Mouse (Mus musculus) heart, adult 2 months (tissue): ENCODE measurements around the gene Intu. TPM values are rescaled to one million over a fixed set of nuclear protein-coding genes. Genes with fewer than 3 reads are reported as not detected.

Experiments used
- DNase-seq, 2 experiments: peaks; one replicate each; pipeline ENCODE4 v3.0.0; 2021
- H3K27ac ChIP-seq: fragments of 200-600 bp; 2 replicates; pipeline ENCODE4 v1.8.1; 2022
- H3K27me3 ChIP-seq: fragments of 200-500 bp; 2 replicates; pipeline ENCODE4 v1.6.1; 2012; ENCODE audit warnings: mild to moderate bottlenecking, low read length, inconsistent platforms, mixed read lengths; ENCODE audit not compliant: control insufficient read depth, insufficient read depth
- H3K36me3 ChIP-seq: fragments of 200-500 bp; 2 replicates; pipeline ENCODE4 v1.6.1; 2012; ENCODE audit warnings: low read length, inconsistent platforms; ENCODE audit not compliant: control insufficient read depth, insufficient read depth
- H3K4me1 ChIP-seq: fragments of 200-500 bp; 2 replicates; pipeline ENCODE4 v1.6.1; 2011; ENCODE audit warnings: low read length; ENCODE audit not compliant: control insufficient read depth, insufficient read depth
- H3K4me3 ChIP-seq: fragments of 200-600 bp; 2 replicates; pipeline ENCODE4 v1.8.1; 2022
- H3K79me2 ChIP-seq: fragments of 200-500 bp; replicated peaks from 2 replicates; pipeline ENCODE4 v1.6.1; 2012; ENCODE audit warnings: mild to moderate bottlenecking, inconsistent platforms, low read length, moderate library complexity, mixed read lengths; ENCODE audit not compliant: control insufficient read depth, insufficient read depth
- H3K9ac ChIP-seq: fragments of 200-500 bp; 2 replicates; pipeline ENCODE4 v1.6.1; 2012; ENCODE audit warnings: low read depth, mild to moderate bottlenecking, control low read depth, inconsistent platforms, low read length, mixed read lengths
- CTCF ChIP-seq: fragments of 200-600 bp; IDR thresholded peaks from 2 replicates; pipeline ENCODE4 v1.8.1; 2022; ENCODE audit warnings: antibody characterized with exemption, mild to moderate bottlenecking, moderate library complexity
- EP300 ChIP-seq: fragments of 200-500 bp; IDR thresholded peaks from 2 replicates; pipeline ENCODE4 v1.6.1; 2011; ENCODE audit warnings: low read depth, low read length, control low read depth; ENCODE audit not compliant: insufficient read depth
- POLR2A ChIP-seq: fragments of 200-500 bp; IDR thresholded peaks from 2 replicates; pipeline ENCODE4 v1.6.1; 2011; ENCODE audit warnings: mild to moderate bottlenecking, low read depth, low read length, control low read depth; ENCODE audit not compliant: insufficient read depth
- WGBS: fragments of 180-500 bp; shearing (Covaris S2); methylation state at CpG from one replicate; pipeline ENCODE4 v1.1.7; 2018; 5-methylcytosine and 5-hydroxymethylcytosine counted together
- intact Hi-C: fragments of 180-260 bp; cut with DNase I; formaldehyde crosslinking; loops from one replicate; pipeline ENCODE4 v1.15.1; 2025
- polyA plus RNA-seq: library from polyadenylated mRNA; depleted of rRNA; stranded (reverse); fragments of >200 nt; gene quantifications from 2 replicates; pipeline ENCODE4 v1.2.3, GENCODE M21; 2012
- total RNA-seq, 2 experiments: library from RNA; stranded (reverse); gene quantifications; 2 replicates each; pipeline ENCODE4 v1.2.3; 2021

The Intu gene
- total and polyA plus RNA-seq, 3 experiments, result 9.6 to 17.1 (median 13.7) TPM

GRCm38 (mm10) chr3:40518240-40518639 is 12.8 kb upstream of the Intu start:
- intact Hi-C loops, result no loop called here
- DNase-seq, result no peak
- Histone ChIP-seq H3K27ac (no peak overlapping the region), H3K27me3 (no peaks in the 10 kb centered on the region), H3K79me2 (no peaks in the 10 kb centered on the region), H3K4me3 (no peak overlapping the region), H3K9ac (no peak overlapping the region), H3K4me1 (no peaks in the 10 kb centered on the region), H3K36me3 (no peaks in the 10 kb centered on the region)
- TF ChIP-seq CTCF (no peak), EP300 (no peak), POLR2A (no peak)
- WGBS, result 81% methylated on average over 3 of the region's 3 CpGs

GRCm38 (mm10) chr3:40519555-40519954 is 11.5 kb upstream of the Intu start:
- intact Hi-C loops, result no loop called here
- H3K4me1 ChIP-seq, result no peaks in the 10 kb centered on the region
- H3K27me3 ChIP-seq, result no peaks in the 10 kb centered on the region
- WGBS, result 67% methylated on average over 3 of the region's 3 CpGs
- no peak overlapping the region for H3K4me3 ChIP-seq
- no peaks in the 10 kb centered on the region for H3K36me3 ChIP-seq
- DNase-seq, result no peak
- H3K27ac ChIP-seq, result no peak overlapping the region
- no peak for TF ChIP-seq EP300
- TF ChIP-seq POLR2A, result no peak
- no peak for TF ChIP-seq CTCF
- H3K79me2 ChIP-seq, result no peaks in the 10 kb centered on the region
- H3K9ac ChIP-seq, result no peak overlapping the region

GRCm38 (mm10) chr3:40520567-40520966 is 10.5 kb upstream of the Intu start:
- intact Hi-C loops, result no loop called here
- H3K79me2 ChIP-seq, result no peaks in the 10 kb centered on the region
- H3K4me3 ChIP-seq, result no peak overlapping the region
- no peak for DNase-seq
- no peak for TF ChIP-seq POLR2A
- no peak for TF ChIP-seq EP300
- TF ChIP-seq CTCF, result peak; percentile 20; the same call in 1 of the 2 replicates
- 93% methylated on average over 3 of the region's 3 CpGs for WGBS
- H3K27ac ChIP-seq, result no peak overlapping the region
- no peaks in the 10 kb centered on the region for H3K36me3 ChIP-seq
- no peak overlapping the region for H3K9ac ChIP-seq
- no peaks in the 10 kb centered on the region for H3K4me1 ChIP-seq
- no peaks in the 10 kb centered on the region for H3K27me3 ChIP-seq

GRCm38 (mm10) chr3:40522446-40522845 is 8.6 kb upstream of the Intu start:
- no peaks in the 10 kb centered on the region for H3K4me1 ChIP-seq
- TF ChIP-seq POLR2A (no peak), CTCF (no peak), EP300 (no peak)
- DNase-seq, result no peak
- no peaks in the 10 kb centered on the region for H3K79me2 ChIP-seq
- peak overlapping the region; percentile 24 for H3K27ac ChIP-seq
- intact Hi-C loops, result no loop called here
- no peak overlapping the region for H3K4me3 ChIP-seq
- 17% methylated on average over 6 of the region's 6 CpGs for WGBS
- H3K27me3 ChIP-seq, result no peaks in the 10 kb centered on the region
- no peaks in the 10 kb centered on the region for H3K36me3 ChIP-seq
- H3K9ac ChIP-seq, result no peak overlapping the region

- no peak for DNase-seq
- H3K4me3 ChIP-seq, result no peak overlapping the region; the same call in 1 of the 2 replicates
- no peak overlapping the region for H3K9ac ChIP-seq
- no peaks in the 10 kb centered on the region for H3K79me2 ChIP-seq
- H3K36me3 ChIP-seq, result no peaks in the 10 kb centered on the region
- 42% methylated on average over 14 of the region's 14 CpGs for WGBS
- no peaks in the 10 kb centered on the region for H3K4me1 ChIP-seq
- TF ChIP-seq EP300, result no peak
- intact Hi-C loops, result no loop called here
- peak overlapping the region; percentile 24 for H3K27ac ChIP-seq
- no peaks in the 10 kb centered on the region for H3K27me3 ChIP-seq
Observed at GRCm38 (mm10) chr3:40522846-40523245, 8.2 kb upstream of the Intu start.

- H3K79me2 ChIP-seq, result no peaks in the 10 kb centered on the region
- TF ChIP-seq CTCF (peak; percentile 74), EP300 (no peak), POLR2A (no peak)
- H3K4me1 ChIP-seq, result no peaks in the 10 kb centered on the region
- H3K9ac ChIP-seq, result no peak overlapping the region
- peak in 1 of 2 experiments; percentile 34 for DNase-seq
- H3K4me3 ChIP-seq, result no peak overlapping the region; the same call in 1 of the 2 replicates
- no peaks in the 10 kb centered on the region for H3K36me3 ChIP-seq
- intact Hi-C loops, result no loop called here
- no peaks in the 10 kb centered on the region for H3K27me3 ChIP-seq
- WGBS, result 7% methylated on average over 7 of the region's 7 CpGs
- H3K27ac ChIP-seq, result peak overlapping the region; percentile 24
Observed at GRCm38 (mm10) chr3:40523371-40523783, 7.7 kb upstream of the Intu start.

GRCm38 (mm10) chr3:40524841-40525240 is 6.2 kb upstream of the Intu start:
- Histone ChIP-seq H3K9ac (no peak overlapping the region), H3K36me3 (no peaks in the 10 kb centered on the region), H3K4me3 (no peak overlapping the region), H3K4me1 (no peaks in the 10 kb centered on the region), H3K27me3 (no peaks in the 10 kb centered on the region; the same call in 1 of the 2 replicates), H3K27ac (no peak overlapping the region), H3K79me2 (no peaks in the 10 kb centered on the region)
- intact Hi-C loops, result loop anchor here (2.0 kb wide), 1 partner anchor 220 kb away; the partner anchor contains the start of gene Hspa4l
- TF ChIP-seq EP300 (no peak), POLR2A (no peak), CTCF (no peak)
- 75% methylated on average over 7 of the region's 7 CpGs for WGBS
- no peak for DNase-seq
